Mouse (Mus musculus) neural tube, embryonic 12.5 days (tissue): ENCODE data around the gene Fam192a. TPM values are rescaled to one million over a fixed set of nuclear protein-coding genes. Genes with fewer than 3 reads are reported as not detected.
A peak's percentile ranks its signal among the peaks of the same experiment; 100 is the strongest.

ENCODE experiments used
- ATAC-seq: fragments of 200-750 bp; cut with Nextera tagmentation; 2 replicates; pipeline ENCODE4 v1.8.0; 2017; ENCODE audit warnings: low read depth, mild to moderate bottlenecking, moderate TSS enrichment, moderate library complexity; ENCODE audit not compliant: low FRiP score
- H3K27ac ChIP-seq: fragments of 300-500 bp; sonication (generic); 2 replicates; pipeline ENCODE4 v1.5.1; 2016
- H3K27me3 ChIP-seq: fragments of 300-500 bp; sonication (generic); replicated peaks from 2 replicates; pipeline ENCODE4 v1.6.1; 2016; ENCODE audit warnings: mild to moderate bottlenecking
- H3K36me3 ChIP-seq: fragments of 300-500 bp; sonication (generic); 2 replicates; pipeline ENCODE4 v1.6.1; 2016; ENCODE audit warnings: mild to moderate bottlenecking
- H3K4me1 ChIP-seq: fragments of 300-500 bp; sonication (generic); 2 replicates; pipeline ENCODE4 v1.6.1; 2016
- H3K4me2 ChIP-seq: fragments of 300-500 bp; sonication (generic); replicated peaks from 2 replicates; pipeline ENCODE4 v1.6.1; 2016; ENCODE audit warnings: mild to moderate bottlenecking
- H3K4me3 ChIP-seq: fragments of 300-500 bp; sonication (generic); 2 replicates; pipeline ENCODE4 v1.5.1; 2016
- H3K9ac ChIP-seq: fragments of 300-500 bp; sonication (generic); 2 replicates; pipeline ENCODE4 v1.6.1; 2016; ENCODE audit warnings: mild to moderate bottlenecking
- H3K9me3 ChIP-seq: fragments of 300-500 bp; sonication (generic); 2 replicates; pipeline ENCODE4 v1.6.1; 2016; ENCODE audit warnings: mild to moderate bottlenecking
- WGBS: fragments of 180-500 bp; shearing (Covaris S2); methylation state at CpG from one replicate; pipeline ENCODE4 v1.1.7; 2016; 5-methylcytosine and 5-hydroxymethylcytosine counted together
- polyA plus RNA-seq: library from polyadenylated mRNA; unstranded; fragments of >200 nt; fragmentation: Nextera tagmentation; extraction: Ambion mirVana; gene quantifications from 2 replicates; pipeline ENCODE4 v1.2.1, GENCODE M21; 2016

Fam192a gene
- polyA plus RNA-seq, 1 experiment from 2014 or later: 105 TPM

- Histone ChIP-seq H3K4me2 (peak overlapping the region; percentile 95), H3K27me3 (no peaks in the 10 kb centered on the region), H3K4me3 (peak overlapping the region; percentile 98), H3K9ac (peak overlapping the region; percentile 87), H3K27ac (peak overlapping the region; percentile 42), H3K4me1 (peaks cover 23% of the 10 kb centered on the region), H3K9me3 (no peaks in the 10 kb centered on the region), H3K36me3 (no peaks in the 10 kb centered on the region)
- ATAC-seq: peak; percentile 51
- under 1% methylated on average over 51 of the region's 51 CpGs for WGBS
Measured at GRCm38 (mm10) chr8:94601034-94601606, 677 bp downstream of the Fam192a start.

- H3K9me3 ChIP-seq: no peaks in the 10 kb centered on the region
- H3K36me3 ChIP-seq: no peaks in the 10 kb centered on the region
- no peak overlapping the region for H3K27ac ChIP-seq
- H3K27me3 ChIP-seq: no peaks in the 10 kb centered on the region
- no peak for ATAC-seq
- H3K9ac ChIP-seq: peak overlapping the region; percentile 87
- peaks cover 23% of the 10 kb centered on the region for H3K4me1 ChIP-seq
- peak overlapping the region; percentile 98 for H3K4me3 ChIP-seq
- 19% methylated on average over 5 of the region's 5 CpGs for WGBS
- H3K4me2 ChIP-seq: peak overlapping the region; percentile 95
Measured at GRCm38 (mm10) chr8:94600478-94600877, 1.3 kb downstream of the Fam192a start.

GRCm38 (mm10) chr8:94594211-94594610 lies 7.6 kb downstream of the Fam192a start:
- Histone ChIP-seq H3K4me1 (no peaks in the 10 kb centered on the region), H3K4me2 (no peak overlapping the region), H3K27me3 (no peaks in the 10 kb centered on the region), H3K9ac (no peak overlapping the region), H3K4me3 (no peak overlapping the region), H3K27ac (no peak overlapping the region), H3K36me3 (no peaks in the 10 kb centered on the region), H3K9me3 (no peaks in the 10 kb centered on the region)
- no peak for ATAC-seq
- 71% methylated on average over 1 of the region's 1 CpGs for WGBS

- H3K36me3 ChIP-seq: peaks cover 22% of the 10 kb centered on the region
- 78% methylated on average over 4 of the region's 4 CpGs for WGBS
- no peak overlapping the region for H3K4me3 ChIP-seq
- H3K27me3 ChIP-seq: no peaks in the 10 kb centered on the region
- no peaks in the 10 kb centered on the region for H3K9me3 ChIP-seq
- H3K9ac ChIP-seq: no peak overlapping the region
- H3K4me2 ChIP-seq: no peak overlapping the region
- no peaks in the 10 kb centered on the region for H3K4me1 ChIP-seq
- no peak overlapping the region for H3K27ac ChIP-seq
- no peak for ATAC-seq
Measured at GRCm38 (mm10) chr8:94591691-94592090, 10.1 kb downstream of the Fam192a start.

GRCm38 (mm10) chr8:94584238-94584817 lies 17.5 kb downstream of the Fam192a start:
- H3K36me3 ChIP-seq: peaks cover 85% of the 10 kb centered on the region
- no peaks in the 10 kb centered on the region for H3K27me3 ChIP-seq
- no peak overlapping the region for H3K27ac ChIP-seq

GRCm38 (mm10) chr8:94582569-94582968 lies 19.2 kb downstream of the Fam192a start:
- no peaks in the 10 kb centered on the region for H3K4me1 ChIP-seq
- no peak overlapping the region for H3K4me2 ChIP-seq
- no peak overlapping the region for H3K9ac ChIP-seq
- 91% methylated on average over 6 of the region's 6 CpGs for WGBS
- H3K27me3 ChIP-seq: no peaks in the 10 kb centered on the region
- peaks cover 87% of the 10 kb centered on the region for H3K36me3 ChIP-seq
- no peaks in the 10 kb centered on the region for H3K9me3 ChIP-seq
- no peak overlapping the region for H3K4me3 ChIP-seq
- no peak for ATAC-seq
- H3K27ac ChIP-seq: no peak overlapping the region

More at GRCm38 (mm10) chr8:94584238-94584817, 17.5 kb downstream of the Fam192a start:
- Histone ChIP-seq H3K9me3 (no peaks in the 10 kb centered on the region), H3K4me1 (no peaks in the 10 kb centered on the region), H3K4me3 (no peak overlapping the region), H3K9ac (no peak overlapping the region), H3K4me2 (no peak overlapping the region)
- 61% methylated on average over 4 of the region's 4 CpGs for WGBS
- no peak for ATAC-seq

GRCm38 (mm10) chr8:94581820-94582483 lies 19.8 kb downstream of the Fam192a start:
- no peak overlapping the region for H3K27ac ChIP-seq
- H3K27me3 ChIP-seq: no peaks in the 10 kb centered on the region
- peaks cover 85% of the 10 kb centered on the region for H3K36me3 ChIP-seq
- no peak overlapping the region for H3K4me2 ChIP-seq
- ATAC-seq: no peak
- H3K9me3 ChIP-seq: no peaks in the 10 kb centered on the region
- H3K9ac ChIP-seq: no peak overlapping the region
- H3K4me1 ChIP-seq: no peaks in the 10 kb centered on the region
- WGBS: 88% methylated on average over 7 of the region's 7 CpGs
- no peak overlapping the region for H3K4me3 ChIP-seq

GRCm38 (mm10) chr8:94575148-94575547 lies 26.6 kb downstream of the Fam192a start:
- Histone ChIP-seq H3K27me3 (no peaks in the 10 kb centered on the region), H3K9ac (no peak overlapping the region), H3K4me1 (no peaks in the 10 kb centered on the region), H3K9me3 (no peaks in the 10 kb centered on the region), H3K27ac (no peak overlapping the region), H3K36me3 (peaks cover 70% of the 10 kb centered on the region), H3K4me3 (no peak overlapping the region), H3K4me2 (no peak overlapping the region)
- WGBS: 94% methylated on average over 4 of the region's 4 CpGs
- no peak for ATAC-seq

- Histone ChIP-seq H3K4me3 (no peak overlapping the region), H3K36me3 (peaks cover 65% of the 10 kb centered on the region), H3K9ac (no peak overlapping the region), H3K4me2 (no peak overlapping the region), H3K9me3 (no peaks in the 10 kb centered on the region), H3K27me3 (no peaks in the 10 kb centered on the region), H3K4me1 (peaks cover 3% of the 10 kb centered on the region; the same call in 1 of the 2 replicates), H3K27ac (no peak overlapping the region)
- 86% methylated on average over 16 of the region's 16 CpGs for WGBS
- ATAC-seq: no peak
Measured at GRCm38 (mm10) chr8:94574159-94574907, 27.5 kb downstream of the Fam192a start.

- H3K27ac ChIP-seq: no peak overlapping the region
- H3K4me3 ChIP-seq: no peak overlapping the region
- H3K4me2 ChIP-seq: no peak overlapping the region
- H3K9me3 ChIP-seq: no peaks in the 10 kb centered on the region
- WGBS: 84% methylated on average over 2 of the region's 2 CpGs
- peaks cover 10% of the 10 kb centered on the region for H3K4me1 ChIP-seq
- no peak overlapping the region for H3K9ac ChIP-seq
- H3K27me3 ChIP-seq: no peaks in the 10 kb centered on the region
- H3K36me3 ChIP-seq: peaks cover 44% of the 10 kb centered on the region
- ATAC-seq: no peak
Measured at GRCm38 (mm10) chr8:94571896-94572295, 29.9 kb downstream of the Fam192a start.

- WGBS: 80% methylated on average over 1 of the region's 1 CpGs
- H3K4me1 ChIP-seq: peaks cover 16% of the 10 kb centered on the region
- no peak overlapping the region for H3K27ac ChIP-seq
Measured at GRCm38 (mm10) chr8:94569419-94569818, 32.4 kb downstream of the Fam192a start.

GRCm38 (mm10) chr8:94568098-94568497 lies 33.7 kb downstream of the Fam192a start:
- H3K4me1 ChIP-seq: peaks cover 16% of the 10 kb centered on the region
- no peak for ATAC-seq
- no peak overlapping the region for H3K4me3 ChIP-seq
- H3K9me3 ChIP-seq: no peaks in the 10 kb centered on the region
- no peak overlapping the region for H3K27ac ChIP-seq
- H3K27me3 ChIP-seq: 0 out of 2 replicates have a peak, but pooled peaks cover 2% of the 10 kb centered on the region
- no peak overlapping the region for H3K4me2 ChIP-seq
- H3K36me3 ChIP-seq: peaks cover 6% of the 10 kb centered on the region
- no peak overlapping the region for H3K9ac ChIP-seq
- 88% methylated on average over 8 of the region's 8 CpGs for WGBS

More at GRCm38 (mm10) chr8:94569419-94569818, 32.4 kb downstream of the Fam192a start:
- ATAC-seq: no peak
- Histone ChIP-seq H3K9ac (no peak overlapping the region), H3K27me3 (no peaks in the 10 kb centered on the region), H3K4me2 (no peak overlapping the region), H3K9me3 (no peaks in the 10 kb centered on the region), H3K4me3 (no peak overlapping the region), H3K36me3 (peaks cover 20% of the 10 kb centered on the region)
